Mouse (Mus musculus): ENCODE data around the gene Gm20715. TPM values are rescaled to one million over a fixed set of nuclear protein-coding genes. Genes with fewer than 3 reads are reported as not detected.

Gm20715 gene
- polyA plus RNA-seq (2014; fragmentation: Illumina TruSeq; extraction: RNeasy Lipid Tissue Mini Kit (QIAGEN cat#74804); ENCODE audit: low read depth, low replicate concordance), result 0.10 TPM

GRCm38 (mm10) chr7:6410043-6410442 is at the start of gene Gm20715:
TSS of gene Gm20715 (plus strand) at chr7:6410277.

GRCm38 (mm10) chr7:6363047-6363488 is 47.0 kb upstream of the Gm20715 start, which contains the start of gene Zfp78:
TSS of gene Zfp78 (plus strand) at chr7:6363280.

GRCm38 (mm10) chr7:6383044-6383455 is 27.0 kb upstream of the Gm20715 start, which contains the start of gene Zfp28:
TSS of gene Zfp28 (plus strand) at chr7:6383295.

GRCm38 (mm10) chr7:6397996-6398975 is 11.8 kb upstream of the Gm20715 start, which contains the start of gene Smim17:
TSS of gene Smim17 (plus strand) at chr7:6398715.

GRCm38 (mm10) chr7:6438388-6438787 is 28.3 kb downstream of the Gm20715 start, which contains the start of gene Olfr1344:
TSS of gene Olfr1344 (plus strand) at chr7:6438688.

GRCm38 (mm10) chr7:6455868-6456267 is 45.8 kb downstream of the Gm20715 start, which contains the start of gene Olfr1336:
TSS of gene Olfr1336 (plus strand) at chr7:6456168.

GRCm38 (mm10) chr7:6466951-6467350 is 56.9 kb downstream of the Gm20715 start, which contains the start of gene Olfr1346:
TSS of gene Olfr1346 (plus strand) at chr7:6467101.

GRCm38 (mm10) chr7:6486841-6487240 is 76.8 kb downstream of the Gm20715 start, which contains the start of gene Olfr5:
TSS of gene Olfr5 (minus strand) at chr7:6486941.

Other genes with a start within 250 kb of the Gm20715 start
- 9.7 TPM for gene Zfp444, start 238.1 kb upstream of the Gm20715 start, polyA plus RNA-seq (2014; fragmentation: Illumina TruSeq; extraction: RNeasy Lipid Tissue Mini Kit (QIAGEN cat#74804); ENCODE audit: low read depth, low replicate concordance)
- gene Galp, start 213.2 kb upstream of the Gm20715 start, polyA plus RNA-seq (2014; fragmentation: Illumina TruSeq; extraction: RNeasy Lipid Tissue Mini Kit (QIAGEN cat#74804); ENCODE audit: low read depth, low replicate concordance), result not detected
- gene Zscan5b, start 188.0 kb upstream of the Gm20715 start, polyA plus RNA-seq (2014; fragmentation: Illumina TruSeq; extraction: RNeasy Lipid Tissue Mini Kit (QIAGEN cat#74804); ENCODE audit: low read depth, low replicate concordance), result not detected
- gene Epp13, start 157.6 kb upstream of the Gm20715 start, polyA plus RNA-seq (2014; fragmentation: Illumina TruSeq; extraction: RNeasy Lipid Tissue Mini Kit (QIAGEN cat#74804); ENCODE audit: low read depth, low replicate concordance), result 1,688 TPM
- 5.4 TPM for gene Zfp667, start 123.7 kb upstream of the Gm20715 start, polyA plus RNA-seq (2014; fragmentation: Illumina TruSeq; extraction: RNeasy Lipid Tissue Mini Kit (QIAGEN cat#74804); ENCODE audit: low read depth, low replicate concordance)
- 2.5 TPM for gene Zfp583, start 79.0 kb upstream of the Gm20715 start, polyA plus RNA-seq (2014; fragmentation: Illumina TruSeq; extraction: RNeasy Lipid Tissue Mini Kit (QIAGEN cat#74804); ENCODE audit: low read depth, low replicate concordance)
- gene Gm3854, start 66.5 kb upstream of the Gm20715 start, polyA plus RNA-seq (2014; fragmentation: Illumina TruSeq; extraction: RNeasy Lipid Tissue Mini Kit (QIAGEN cat#74804); ENCODE audit: low read depth, low replicate concordance), result 0.71 TPM
- 3.4 TPM for gene Zfp78, start 47.0 kb upstream of the Gm20715 start, polyA plus RNA-seq (2014; fragmentation: Illumina TruSeq; extraction: RNeasy Lipid Tissue Mini Kit (QIAGEN cat#74804); ENCODE audit: low read depth, low replicate concordance)
- gene Zfp28, start 27.0 kb upstream of the Gm20715 start, polyA plus RNA-seq (2014; fragmentation: Illumina TruSeq; extraction: RNeasy Lipid Tissue Mini Kit (QIAGEN cat#74804); ENCODE audit: low read depth, low replicate concordance), result 7.0 TPM
- not detected for gene Smim17, start 11.6 kb upstream of the Gm20715 start, polyA plus RNA-seq (2014; fragmentation: Illumina TruSeq; extraction: RNeasy Lipid Tissue Mini Kit (QIAGEN cat#74804); ENCODE audit: low read depth, low replicate concordance)
- gene Olfr1344, start 28.4 kb downstream of the Gm20715 start, polyA plus RNA-seq (2014; fragmentation: Illumina TruSeq; extraction: RNeasy Lipid Tissue Mini Kit (QIAGEN cat#74804); ENCODE audit: low read depth, low replicate concordance), result not detected
- not detected for gene Olfr1336, start 45.9 kb downstream of the Gm20715 start, polyA plus RNA-seq (2014; fragmentation: Illumina TruSeq; extraction: RNeasy Lipid Tissue Mini Kit (QIAGEN cat#74804); ENCODE audit: low read depth, low replicate concordance)
- not detected for gene Olfr1346, start 56.8 kb downstream of the Gm20715 start, polyA plus RNA-seq (2014; fragmentation: Illumina TruSeq; extraction: RNeasy Lipid Tissue Mini Kit (QIAGEN cat#74804); ENCODE audit: low read depth, low replicate concordance)
- not detected for gene Olfr5, start 76.7 kb downstream of the Gm20715 start, polyA plus RNA-seq (2014; fragmentation: Illumina TruSeq; extraction: RNeasy Lipid Tissue Mini Kit (QIAGEN cat#74804); ENCODE audit: low read depth, low replicate concordance)
- not detected for gene Olfr1347, start 89.5 kb downstream of the Gm20715 start, polyA plus RNA-seq (2014; fragmentation: Illumina TruSeq; extraction: RNeasy Lipid Tissue Mini Kit (QIAGEN cat#74804); ENCODE audit: low read depth, low replicate concordance)
- not detected for gene Olfr1348, start 98.5 kb downstream of the Gm20715 start, polyA plus RNA-seq (2014; fragmentation: Illumina TruSeq; extraction: RNeasy Lipid Tissue Mini Kit (QIAGEN cat#74804); ENCODE audit: low read depth, low replicate concordance)
- 0.14 TPM for gene Olfr1349, start 112.7 kb downstream of the Gm20715 start, polyA plus RNA-seq (2014; fragmentation: Illumina TruSeq; extraction: RNeasy Lipid Tissue Mini Kit (QIAGEN cat#74804); ENCODE audit: low read depth, low replicate concordance)
- gene Olfr1350, start 154.6 kb downstream of the Gm20715 start, polyA plus RNA-seq (2014; fragmentation: Illumina TruSeq; extraction: RNeasy Lipid Tissue Mini Kit (QIAGEN cat#74804); ENCODE audit: low read depth, low replicate concordance), result not detected